Mouse (Mus musculus) spleen, adult 18-20 months (tissue): ENCODE measurements at regions not wholly inside any gene's neighbourhood (a gene's known extent, or its start where the extent isn't known, plus 50 kb on each side); places are given as distances from the start of the nearest gene placed in this dataset.
A peak's percentile ranks its signal among the peaks of the same experiment; 100 is the strongest.

Experiments used
- DNase-seq, 2 experiments: peaks; one replicate each; pipeline ENCODE4 v3.0.0; 2022; ENCODE audit warnings: mixed read lengths in 2 of 2

DNA sequence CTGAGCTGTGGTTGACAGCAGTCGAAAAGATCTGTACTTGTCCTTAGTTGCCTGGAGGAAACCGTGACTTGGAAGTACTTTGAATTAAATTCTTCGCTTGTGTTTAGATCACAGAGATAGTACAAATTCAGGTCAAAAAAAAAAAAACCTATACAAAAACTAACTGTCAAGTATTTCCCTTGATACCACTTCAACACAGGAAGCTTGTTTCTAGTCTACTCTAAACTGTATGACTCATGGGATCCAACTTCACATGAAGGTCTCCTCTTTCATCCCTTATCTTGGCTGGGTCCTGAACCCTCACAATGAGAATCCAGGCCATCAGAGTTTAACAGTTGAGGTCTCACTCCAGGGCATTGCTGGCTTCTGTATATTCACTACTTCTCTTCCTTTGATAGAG lies 54.8 kb downstream of the Tmem30b start:
- DNase-seq, result no peak

DNA sequence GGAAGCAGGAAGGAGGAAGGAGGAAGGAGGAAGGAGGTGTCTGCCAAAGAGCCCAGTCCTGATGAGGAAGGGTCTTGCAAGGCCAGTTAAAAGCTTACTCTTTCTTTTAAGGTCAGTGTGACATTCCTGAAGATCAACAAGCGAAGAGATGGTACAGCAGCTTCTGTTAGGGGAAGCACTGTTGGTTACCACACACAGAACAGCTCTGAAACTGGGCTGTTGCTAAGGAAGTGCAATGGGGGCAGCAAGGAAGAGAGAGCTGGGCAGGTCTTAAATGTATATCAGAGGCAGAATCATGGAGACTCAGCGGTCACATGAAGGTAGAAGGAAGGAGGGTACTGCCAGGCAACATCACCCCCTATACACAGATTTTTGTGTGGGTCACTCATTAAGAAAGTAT lies 63.3 kb downstream of the Tmem30b start:
- DNase-seq, result no peak

DNA sequence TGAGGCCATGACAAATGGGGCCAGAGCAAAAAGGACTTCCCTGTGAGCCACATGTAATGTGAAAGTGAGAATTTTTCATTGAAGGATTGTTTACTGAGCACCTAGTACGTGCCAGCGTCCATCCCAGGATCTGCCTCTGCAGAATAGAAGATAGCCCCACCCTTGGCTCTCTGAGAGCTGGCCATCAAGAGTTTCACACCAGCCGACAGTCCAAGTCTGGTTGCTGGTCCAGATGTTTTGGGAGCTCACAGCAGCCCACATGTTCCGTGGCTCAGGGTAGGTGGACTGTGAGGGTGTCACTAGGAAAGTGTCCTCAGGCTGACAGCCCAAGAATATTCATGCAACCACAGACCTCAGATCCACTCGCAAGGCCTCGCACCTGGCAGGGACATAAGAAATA lies 63.9 kb downstream of the Tmem30b start:
- no peak for DNase-seq

DNA sequence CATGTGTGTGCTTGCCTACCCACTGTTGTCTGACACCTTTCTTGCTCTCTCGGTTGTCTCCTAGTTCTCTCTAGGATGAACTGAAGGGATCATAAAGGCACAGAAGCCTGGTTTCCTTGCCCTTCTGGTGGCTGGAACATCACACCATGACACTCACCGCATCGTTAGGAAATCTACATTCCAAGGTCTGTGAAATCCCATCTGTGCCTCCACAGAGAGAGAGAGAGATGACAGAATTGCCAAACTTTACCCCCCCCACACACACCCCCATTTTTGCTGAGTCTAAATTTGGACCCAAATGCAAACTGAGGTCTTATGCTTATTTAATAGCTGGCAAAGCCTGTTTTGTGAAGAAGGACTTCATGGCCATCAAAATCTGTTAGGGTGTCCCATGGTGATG lies 64.5 kb downstream of the Tmem30b start:
- DNase-seq, result no peak

DNA sequence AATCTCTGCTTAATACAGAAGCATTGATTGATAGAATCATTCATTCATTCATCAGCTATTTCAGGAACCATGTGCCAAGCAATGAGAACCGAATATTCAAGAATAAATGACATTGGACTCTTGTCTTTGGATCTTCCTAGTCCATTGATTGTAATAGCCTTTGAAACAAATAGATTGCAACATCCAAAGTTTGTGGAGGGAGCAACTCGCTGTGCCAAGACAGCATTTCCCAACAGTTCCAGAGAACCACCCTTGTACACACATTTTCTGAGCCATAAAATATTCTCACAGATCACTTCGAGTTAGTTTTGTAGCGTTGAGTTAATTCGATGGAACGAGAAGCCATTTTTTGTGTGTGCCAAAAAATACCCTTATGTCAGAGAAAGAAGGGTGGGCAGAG lies 65.0 kb downstream of the Tmem30b start:
- no peak for DNase-seq

DNA sequence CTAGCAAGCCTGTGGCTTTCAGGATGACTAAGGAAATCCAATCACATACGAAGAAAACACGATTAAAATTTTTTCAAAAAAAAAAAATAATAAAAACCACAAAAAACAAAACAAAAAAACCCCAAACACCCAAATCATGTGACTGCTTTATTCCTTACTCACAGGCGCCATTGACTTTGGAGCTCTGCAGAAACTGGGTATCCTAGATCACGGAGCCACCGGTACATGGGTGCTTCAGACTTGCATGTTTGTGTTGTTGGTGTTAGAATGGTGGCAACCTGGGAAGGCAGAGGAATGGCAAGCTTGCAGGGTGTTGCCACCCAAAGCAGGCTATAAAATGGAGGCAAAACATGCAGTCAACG lies 65.6 kb downstream of the Tmem30b start:
- DNase-seq, result no peak

DNA sequence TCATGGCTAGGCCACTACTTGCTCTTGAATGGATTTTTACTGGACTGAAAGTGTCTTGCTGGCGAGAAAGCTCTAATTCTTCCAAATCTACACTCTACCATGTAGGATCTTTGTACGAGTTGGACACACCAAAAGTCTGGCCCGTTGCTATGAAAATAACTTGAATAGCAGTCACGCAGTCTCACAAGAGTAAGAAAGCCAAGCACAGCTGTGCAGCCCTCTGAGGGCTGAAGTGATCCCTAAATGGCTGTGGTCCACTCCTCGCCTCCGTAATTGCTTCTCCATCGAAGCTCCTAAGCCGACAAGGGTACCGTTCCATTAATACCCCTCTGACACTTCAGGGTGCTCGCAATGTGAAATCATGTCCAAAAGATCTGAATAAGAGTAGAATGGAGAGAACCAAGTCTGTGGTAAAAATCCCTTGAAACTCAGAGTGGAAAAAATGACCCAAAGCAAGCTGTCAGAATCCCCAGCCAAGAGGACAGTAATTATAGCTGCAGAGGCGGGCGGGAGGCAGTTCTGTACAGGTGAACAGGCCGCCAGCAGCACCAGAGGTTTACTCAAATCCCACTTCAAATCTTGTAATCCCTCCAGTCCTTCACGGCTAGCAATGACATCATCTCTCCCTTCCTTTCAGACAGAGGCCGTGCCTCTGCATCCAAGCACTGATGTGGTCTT lies 66.1 kb downstream of the Tmem30b start:
- no peak for DNase-seq

DNA sequence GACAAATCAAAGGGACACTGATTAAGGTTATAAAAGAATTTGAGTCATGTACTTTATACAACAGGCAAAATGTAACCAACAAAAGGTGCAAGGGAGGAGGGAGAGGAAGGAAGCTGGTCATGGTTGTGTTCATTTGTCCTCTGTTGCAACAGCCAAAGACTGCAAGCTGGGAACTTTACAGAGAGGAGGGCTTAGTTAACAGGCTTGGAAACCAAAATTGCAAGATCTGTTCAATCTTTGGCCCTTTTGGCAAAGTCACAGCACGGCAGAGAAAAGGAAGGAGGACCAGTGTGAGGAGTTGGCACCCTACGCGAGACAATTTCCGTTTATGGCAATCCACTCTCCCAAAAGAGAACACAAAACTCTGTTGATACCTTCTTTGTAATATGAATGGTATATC lies 67.6 kb downstream of the Tmem30b start:
- DNase-seq, result no peak

DNA sequence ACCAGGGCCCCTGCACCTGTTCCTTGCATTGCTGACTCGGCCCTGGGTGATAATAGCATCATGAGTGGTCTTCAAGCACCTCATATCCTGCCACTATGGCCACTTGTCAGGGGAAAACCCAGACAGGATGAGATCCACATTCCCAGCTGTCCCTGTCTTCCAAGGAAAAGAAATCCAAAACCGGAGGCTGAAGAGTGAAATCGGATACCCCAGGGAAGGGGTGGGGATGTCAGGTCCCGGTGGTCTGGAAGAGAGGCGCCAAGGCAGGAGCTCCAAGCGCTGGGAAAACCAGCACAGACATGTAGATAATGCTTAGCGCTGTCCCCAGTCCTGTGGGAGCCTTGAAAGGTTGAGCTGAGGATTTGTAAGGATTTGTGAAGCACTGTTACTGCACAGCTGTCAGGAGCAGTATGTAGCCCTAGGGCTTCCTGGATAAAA lies 69.8 kb downstream of the Tmem30b start:
- no peak for DNase-seq

DNA sequence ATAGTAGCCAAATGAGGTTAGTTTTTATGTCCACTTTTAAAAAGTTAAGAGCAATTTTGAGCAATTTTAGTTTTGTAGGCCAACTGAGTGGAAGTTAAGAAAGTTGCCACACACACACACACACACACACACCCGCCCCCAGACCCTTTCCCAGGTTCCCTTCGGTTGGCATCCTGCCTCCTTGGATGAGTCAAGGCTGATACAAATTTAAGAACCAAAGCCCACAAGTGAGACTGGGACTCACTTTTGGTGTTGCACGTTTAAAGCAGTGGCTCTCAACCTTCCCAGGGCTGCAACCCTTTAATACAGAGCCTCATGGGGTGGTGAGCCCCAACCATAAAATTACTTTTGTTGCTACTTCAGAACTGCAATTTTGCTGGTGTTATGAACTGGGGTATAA lies 70.4 kb downstream of the Tmem30b start:
- no peak for DNase-seq

DNA sequence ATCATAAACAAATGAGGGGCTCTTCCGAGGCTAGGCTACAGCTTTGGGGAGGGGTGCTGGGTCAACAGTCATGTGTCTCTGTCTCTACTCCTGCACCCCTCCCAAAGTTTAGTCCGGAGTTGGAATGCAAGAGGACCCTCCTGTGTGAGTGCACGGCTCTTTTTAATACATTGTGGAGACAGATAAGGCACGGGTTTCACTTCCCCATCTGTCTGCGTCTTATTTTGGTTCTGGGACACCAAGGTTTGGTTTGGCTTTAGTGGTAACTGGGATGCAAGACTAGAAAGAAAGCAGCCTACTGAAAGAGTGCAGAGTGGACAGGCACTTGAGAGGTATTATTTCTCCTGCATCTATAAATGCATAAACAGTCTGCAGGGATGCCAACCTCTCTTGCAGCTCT lies 71.2 kb downstream of the Tmem30b start:
- no peak for DNase-seq

DNA sequence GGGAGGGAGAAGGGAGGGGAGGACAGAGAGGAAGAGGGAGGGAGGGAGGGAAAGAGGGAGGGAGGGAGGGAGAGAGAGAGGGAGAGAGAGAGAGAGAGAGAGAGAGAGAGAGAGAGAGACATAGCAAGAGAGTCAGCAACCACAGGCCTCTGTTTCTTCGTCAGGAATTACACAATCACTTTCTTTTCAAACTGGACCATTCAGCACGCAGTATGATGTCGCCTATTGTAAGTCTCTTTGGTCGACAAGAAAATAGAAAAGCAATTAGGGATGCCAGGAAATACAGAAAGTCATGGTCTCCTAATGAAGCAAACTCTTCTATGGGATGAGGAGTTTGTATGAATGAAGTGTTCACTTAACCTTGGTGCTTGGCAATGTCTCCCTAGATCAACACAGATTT lies 73.1 kb downstream of the Tmem30b start:
- no peak for DNase-seq

DNA sequence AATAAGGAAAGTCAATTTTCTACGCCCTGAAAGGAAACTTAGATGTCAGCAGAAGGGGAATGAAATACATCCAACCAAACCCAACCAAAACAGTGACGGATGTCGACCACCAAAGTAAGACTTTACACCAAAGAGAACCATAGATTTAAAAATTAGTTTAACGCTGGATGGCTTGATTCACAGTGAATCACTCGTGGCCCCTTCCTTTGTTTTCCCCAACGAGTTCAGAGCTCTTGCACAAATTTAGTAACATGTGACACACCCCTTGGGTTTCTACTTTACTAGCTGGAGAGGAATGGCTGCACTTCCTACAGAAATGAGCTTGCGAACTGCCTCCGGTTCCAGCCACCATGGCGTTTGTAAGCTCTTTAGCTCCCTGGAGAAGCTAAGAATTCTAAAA lies 74.2 kb downstream of the Tmem30b start:
- no peak for DNase-seq

DNA sequence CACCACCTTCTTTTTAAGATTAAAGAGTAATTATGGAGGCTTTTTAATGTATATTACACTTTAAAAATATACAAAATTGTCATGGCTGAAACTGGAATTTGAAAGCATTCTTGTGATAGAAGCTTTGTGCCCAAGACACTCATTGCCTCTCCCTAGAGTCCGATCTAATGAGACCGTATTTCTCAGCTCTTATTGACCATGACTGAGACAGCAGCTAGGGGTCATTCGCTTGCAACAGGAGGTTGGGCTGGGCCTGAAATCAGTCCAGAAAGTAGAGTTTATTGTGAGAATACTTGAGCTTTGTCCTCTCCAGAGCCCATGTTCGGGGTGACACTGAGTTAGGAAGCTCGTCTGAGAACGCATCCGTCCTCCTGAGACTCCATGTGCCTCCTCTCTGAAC lies 79.7 kb downstream of the Tmem30b start:
- no peak for DNase-seq

DNA sequence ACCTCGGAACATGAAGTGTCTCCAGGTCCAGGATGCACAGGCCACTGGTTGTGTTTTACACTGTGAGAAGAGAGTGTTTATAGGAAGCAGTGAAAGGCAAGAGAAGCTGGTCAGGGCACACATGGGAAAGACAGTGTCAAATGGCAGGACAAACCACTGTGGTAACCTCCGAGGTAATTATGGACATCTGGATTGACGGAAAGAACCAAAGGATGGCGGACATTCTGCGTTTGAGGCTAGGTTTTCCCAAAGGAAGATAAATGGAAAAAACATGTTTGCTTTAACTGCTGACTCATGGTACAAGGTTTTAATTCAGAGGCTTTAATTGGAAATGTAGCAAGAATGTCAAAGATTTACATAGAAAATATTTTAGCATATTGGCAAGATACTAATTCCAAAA lies 80.2 kb downstream of the Tmem30b start:
- no peak for DNase-seq

DNA sequence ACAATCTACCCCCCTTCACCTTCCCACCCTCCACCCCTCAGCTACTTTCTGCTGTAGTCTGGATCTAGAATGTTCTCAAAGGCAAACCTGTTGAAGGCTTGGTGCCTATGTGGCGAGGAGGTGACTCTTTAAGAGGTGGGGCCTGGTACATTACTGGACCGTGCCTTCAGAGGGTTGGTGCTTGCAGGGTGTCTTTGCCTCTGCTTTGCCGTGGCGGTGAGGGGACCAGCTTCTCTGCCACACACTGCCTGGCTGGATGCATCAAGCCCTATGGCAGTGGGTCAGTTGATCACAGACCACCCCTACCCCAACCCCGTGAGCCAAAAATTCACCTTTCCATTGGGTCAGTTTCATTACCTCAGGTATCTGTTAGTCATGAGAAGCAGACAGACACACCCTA lies 81.9 kb downstream of the Tmem30b start:
- no peak for DNase-seq

DNA sequence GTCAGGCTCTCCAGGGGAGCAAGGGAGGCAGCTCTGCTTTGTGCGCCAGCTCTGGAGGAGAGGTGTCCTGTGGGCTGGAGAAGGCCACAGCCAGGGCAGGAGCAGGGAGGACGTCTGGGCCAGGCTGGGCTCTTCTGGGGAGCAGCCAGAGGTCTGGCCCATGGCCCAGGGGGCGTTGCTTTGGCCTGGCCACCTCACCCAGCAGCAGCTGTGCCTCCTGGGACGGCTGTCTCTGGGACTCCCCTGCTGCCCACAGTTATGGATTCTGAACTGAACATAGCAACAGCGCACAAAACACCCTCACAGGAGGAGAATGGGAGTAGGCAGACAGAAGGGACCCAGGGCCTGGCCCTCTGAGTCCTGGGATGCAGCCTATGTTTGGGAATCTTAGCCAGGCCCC lies 84.1 kb downstream of the Tmem30b start:
- DNase-seq, result peak in 1 of 2 experiments; percentile 5

DNA sequence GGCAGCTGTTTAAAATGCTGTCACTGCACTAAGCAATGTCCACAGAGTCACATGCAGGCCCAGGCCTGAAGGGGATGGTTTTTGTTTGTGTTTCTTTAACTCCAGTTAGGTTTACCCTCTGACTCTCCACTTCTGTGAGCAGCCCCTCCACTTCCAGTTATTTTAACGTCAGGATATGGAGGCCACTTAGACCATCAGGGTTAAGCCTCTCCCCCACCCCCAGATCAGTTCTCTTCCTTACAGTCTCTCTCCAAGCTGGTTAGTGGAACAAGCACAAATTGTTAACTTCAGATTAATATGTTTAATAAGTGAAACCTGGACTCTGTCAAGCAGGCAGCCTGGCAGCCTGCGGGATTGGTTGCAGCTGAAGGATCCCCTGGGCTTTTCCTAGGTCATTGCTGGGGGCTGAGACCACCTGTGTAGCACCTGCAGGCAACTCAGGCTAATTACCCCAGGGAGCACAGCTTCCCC lies 85.9 kb downstream of the Tmem30b start:
- DNase-seq, result no peak

DNA sequence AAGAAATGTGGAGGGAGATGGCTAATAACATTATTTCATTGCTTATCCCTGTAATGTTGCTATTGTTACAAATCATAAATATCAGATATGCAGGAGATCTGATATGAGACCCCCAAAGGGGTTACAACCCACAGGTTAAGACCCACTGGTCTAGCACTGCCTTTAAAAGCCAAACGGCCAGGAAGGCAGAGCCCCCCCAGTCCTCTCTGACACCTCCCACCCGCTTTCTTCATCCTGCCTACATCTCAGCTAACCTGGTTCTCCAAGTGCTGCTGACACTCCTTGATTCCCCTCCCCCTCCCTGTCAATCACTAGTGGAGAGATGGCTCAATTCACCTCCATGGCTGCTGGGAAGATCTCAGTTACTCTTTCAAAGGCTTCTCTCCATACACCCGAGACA lies 94.9 kb downstream of the Tmem30b start:
- no peak for DNase-seq

DNA sequence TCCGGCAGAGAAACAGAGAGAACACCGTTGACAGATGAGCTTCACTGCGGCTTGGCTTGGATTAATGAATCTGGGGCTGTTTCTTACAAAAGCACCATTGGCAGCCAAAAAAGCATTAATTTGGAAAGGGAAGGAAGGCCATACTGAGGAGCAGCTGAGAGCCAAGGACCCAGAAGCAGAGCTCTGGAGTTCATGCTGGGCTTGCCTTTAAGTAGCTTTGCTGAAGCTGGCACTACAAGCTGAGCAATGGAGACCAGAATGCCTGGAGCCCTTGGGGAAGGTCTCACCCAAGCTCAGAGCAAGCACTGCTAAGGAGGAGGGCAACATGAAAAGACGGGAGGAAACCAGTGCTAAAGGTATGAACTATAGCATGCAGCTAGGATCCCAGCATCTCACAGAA lies 95.7 kb downstream of the Tmem30b start:
- no peak for DNase-seq

DNA sequence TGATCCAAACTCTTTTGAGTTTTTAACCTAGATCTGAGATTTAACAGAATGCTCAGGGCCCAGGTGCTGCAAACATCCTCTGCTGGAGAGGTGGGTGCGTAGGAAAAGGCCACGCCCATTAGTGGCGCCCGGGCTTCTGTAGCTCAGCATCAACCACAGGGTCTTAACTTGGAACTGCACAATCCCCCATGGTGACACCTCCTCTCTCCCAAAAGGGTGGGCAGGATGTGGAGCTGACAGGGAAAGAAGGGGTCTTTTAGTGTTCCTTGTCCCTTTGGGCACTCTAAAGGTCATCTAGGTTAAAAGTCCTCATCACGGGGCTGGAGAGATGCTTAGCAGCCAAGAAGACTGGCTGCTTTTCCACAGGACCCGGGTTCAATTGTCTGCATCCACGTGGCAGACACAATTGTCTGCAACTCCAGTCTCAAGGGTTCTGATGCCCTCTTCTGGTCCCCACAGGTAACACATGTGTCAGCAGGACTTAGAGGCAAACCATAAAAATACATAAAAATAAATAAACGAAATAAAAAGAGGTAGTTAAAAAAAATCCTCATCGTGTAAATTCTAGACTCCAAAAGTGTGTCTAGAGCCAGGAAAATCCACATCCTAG lies 96.2 kb downstream of the Tmem30b start:
- DNase-seq, result peak in 1 of 2 experiments; percentile 16

DNA sequence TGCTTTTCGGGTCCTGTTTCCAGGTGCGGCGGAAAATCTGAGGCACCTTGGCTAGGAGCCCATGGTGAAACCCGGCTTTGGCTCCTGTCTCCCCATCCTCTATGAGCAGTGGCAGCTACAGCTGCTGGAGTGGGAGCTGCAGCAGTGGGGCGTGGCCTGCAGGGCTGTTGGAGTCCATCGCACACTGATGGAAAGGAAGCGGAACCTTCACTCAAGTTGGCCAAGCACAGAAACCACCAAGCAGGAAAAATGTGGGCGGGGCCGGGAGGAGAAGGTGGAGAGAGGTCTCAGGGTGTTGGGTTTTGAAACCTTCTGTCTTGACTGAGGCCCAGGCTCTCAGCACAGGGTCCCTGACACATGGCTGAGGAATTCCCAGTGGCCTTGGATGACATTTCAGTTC lies 97.1 kb downstream of the Tmem30b start:
- DNase-seq, result no peak

DNA sequence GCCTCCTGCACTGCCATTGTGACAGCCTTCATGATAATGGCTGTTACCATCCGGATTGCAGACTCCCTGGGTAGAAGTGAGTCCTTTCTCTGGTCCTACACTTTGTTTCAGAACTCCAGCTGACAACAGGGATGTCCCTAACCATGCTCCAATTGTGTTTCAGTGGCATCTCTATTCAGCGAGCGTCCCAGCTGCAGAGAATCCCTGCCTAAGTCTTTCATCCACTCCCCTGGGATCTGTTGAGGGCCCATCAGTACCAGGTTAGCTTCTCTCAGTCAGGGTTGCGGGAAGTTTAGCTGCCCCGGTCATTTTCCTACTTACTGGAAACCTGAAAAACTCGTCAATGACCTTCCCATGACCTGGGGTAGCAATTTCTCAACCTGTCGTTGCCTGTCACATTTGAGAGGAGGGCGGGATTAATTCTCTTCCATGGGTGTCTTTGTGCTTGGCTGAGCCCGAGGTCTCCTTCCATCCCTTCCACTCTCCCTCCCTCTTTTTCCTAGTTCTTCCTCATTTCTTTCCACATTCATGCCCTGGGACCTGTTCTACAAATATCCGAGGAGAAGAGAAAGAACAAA lies 97.7 kb downstream of the Tmem30b start:
- no peak for DNase-seq

DNA sequence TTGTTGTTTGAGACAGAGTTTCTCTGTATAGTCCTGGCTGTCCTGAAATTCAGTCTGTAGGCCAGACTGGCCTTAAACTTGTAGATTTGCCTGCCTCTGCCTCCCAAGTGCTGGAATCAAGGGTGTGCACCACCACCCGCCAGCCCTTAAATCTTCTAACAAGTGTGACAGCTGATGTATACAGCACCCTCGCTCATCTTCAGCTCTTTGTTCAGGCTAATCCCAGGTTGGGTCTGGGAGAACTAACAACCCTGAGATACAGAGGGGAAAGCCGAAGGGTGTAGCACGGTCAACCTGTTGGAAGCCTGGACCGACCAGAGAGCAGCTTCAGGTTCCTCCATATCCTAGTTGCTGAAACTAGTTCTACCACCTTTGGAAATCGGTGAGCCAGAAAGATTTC lies 99.0 kb downstream of the Tmem30b start:
- no peak for DNase-seq

DNA sequence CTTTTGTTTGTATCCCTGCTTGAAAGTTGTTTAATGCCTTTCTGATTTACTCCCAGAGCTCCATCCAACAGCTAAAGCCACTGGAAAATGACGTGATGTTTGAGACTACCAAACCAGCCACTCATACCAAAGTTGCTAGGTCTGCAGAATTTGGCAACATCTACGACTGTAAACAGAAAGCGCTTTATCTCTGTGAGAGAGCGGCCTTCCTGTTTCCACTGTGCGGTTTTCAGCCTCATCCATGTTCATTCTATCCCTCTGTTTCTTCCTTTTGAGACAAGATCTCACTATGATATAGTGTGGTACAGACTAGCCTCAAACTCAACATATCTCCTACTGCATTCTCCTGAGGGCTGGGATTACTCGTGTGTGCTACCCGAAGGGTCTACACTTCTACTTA lies 100.0 kb downstream of the Tmem30b start:
- DNase-seq, result no peak
